Mouse (Mus musculus): ENCODE data around the gene Erf. TPM values are rescaled to one million over a fixed set of nuclear protein-coding genes. Genes with fewer than 3 reads are reported as not detected.

Erf gene
- polyA plus RNA-seq, 1 experiment = 61.8 TPM

- H3K36me3 ChIP-seq (ENCODE audit: control insufficient read depth, insufficient read depth, low read length, poor library complexity, severe bottlenecking) = no peaks in the 10 kb centered on the region
- H3K9me3 ChIP-seq (replicated peaks; ENCODE audit: control insufficient read depth, insufficient read depth, low read length, poor library complexity, severe bottlenecking) = no peaks in the 10 kb centered on the region
- H3K4me1 ChIP-seq (ENCODE audit: control insufficient read depth, insufficient read depth, low read length) = peaks cover 4% of the 10 kb centered on the region
- H3K4me3 ChIP-seq (ENCODE audit: low read depth, low read length) = no peak overlapping the region
- TF ChIP-seq CTCF (IDR thresholded peaks at IDR 0.05; ENCODE audit: low read depth, low read length) = no peak
- TF ChIP-seq EP300 (IDR thresholded peaks at IDR 0.05; ENCODE audit: insufficient read depth, low read depth, low read length) = no peak
- no peak for TF ChIP-seq POLR2A (IDR thresholded peaks at IDR 0.05; ENCODE audit: insufficient read depth, low read length)
- no peak overlapping the region for H3K27ac ChIP-seq (ENCODE audit: insufficient read depth, low read length)
- peak overlapping the region; percentile 82; the same call in 1 of the 2 replicates for H3K9ac ChIP-seq (ENCODE audit: low read depth, poor library complexity, severe bottlenecking)
- H3K27me3 ChIP-seq (ENCODE audit: control insufficient read depth, insufficient read depth, low read length, poor library complexity, severe bottlenecking) = no peaks in the 10 kb centered on the region
Observed at GRCm38 (mm10) chr7:25269545-25270271, 19.1 kb upstream of the Erf start.

GRCm38 (mm10) chr7:25269029-25269428 lies 18.5 kb upstream of the Erf start:
- Histone ChIP-seq H3K27me3 (ENCODE audit: control insufficient read depth, insufficient read depth, low read length, poor library complexity, severe bottlenecking) (no peaks in the 10 kb centered on the region), H3K4me3 (ENCODE audit: low read depth, low read length) (peak overlapping the region; percentile 78), H3K9me3 (replicated peaks; ENCODE audit: control insufficient read depth, insufficient read depth, low read length, poor library complexity, severe bottlenecking) (no peaks in the 10 kb centered on the region), H3K9ac (ENCODE audit: low read depth, poor library complexity, severe bottlenecking) (peak overlapping the region; percentile 82), H3K4me1 (ENCODE audit: control insufficient read depth, insufficient read depth, low read length) (peaks cover 4% of the 10 kb centered on the region), H3K27ac (ENCODE audit: insufficient read depth, low read length) (no peak overlapping the region), H3K36me3 (ENCODE audit: control insufficient read depth, insufficient read depth, low read length, poor library complexity, severe bottlenecking) (no peaks in the 10 kb centered on the region)
- TF ChIP-seq CTCF (IDR thresholded peaks at IDR 0.05; ENCODE audit: low read depth, low read length) = no peak
- TF ChIP-seq POLR2A (IDR thresholded peaks at IDR 0.05; ENCODE audit: insufficient read depth, low read length) = no peak
- TF ChIP-seq EP300 (IDR thresholded peaks at IDR 0.05; ENCODE audit: insufficient read depth, low read depth, low read length) = no peak

- peaks cover 4% of the 10 kb centered on the region for H3K4me1 ChIP-seq (ENCODE audit: control insufficient read depth, insufficient read depth, low read length)
- no peaks in the 10 kb centered on the region for H3K27me3 ChIP-seq (ENCODE audit: control insufficient read depth, insufficient read depth, low read length, poor library complexity, severe bottlenecking)
- peak overlapping the region; percentile 10; the same call in 1 of the 2 replicates for H3K27ac ChIP-seq (ENCODE audit: insufficient read depth, low read length)
- no peaks in the 10 kb centered on the region for H3K9me3 ChIP-seq (replicated peaks; ENCODE audit: control insufficient read depth, insufficient read depth, low read length, poor library complexity, severe bottlenecking)
- TF ChIP-seq POLR2A (IDR thresholded peaks at IDR 0.05; ENCODE audit: insufficient read depth, low read length) = no peak
- TF ChIP-seq EP300 (IDR thresholded peaks at IDR 0.05; ENCODE audit: insufficient read depth, low read depth, low read length) = no peak
- no peak for TF ChIP-seq CTCF (IDR thresholded peaks at IDR 0.05; ENCODE audit: low read depth, low read length)
- peak overlapping the region; percentile 78 for H3K4me3 ChIP-seq (ENCODE audit: low read depth, low read length)
- peak overlapping the region; percentile 82 for H3K9ac ChIP-seq (ENCODE audit: low read depth, poor library complexity, severe bottlenecking)
- H3K36me3 ChIP-seq (ENCODE audit: control insufficient read depth, insufficient read depth, low read length, poor library complexity, severe bottlenecking) = no peaks in the 10 kb centered on the region
Observed at GRCm38 (mm10) chr7:25268588-25268987, 18.0 kb upstream of the Erf start.

GRCm38 (mm10) chr7:25267751-25268463 lies 17.3 kb upstream of the Erf start:
- Histone ChIP-seq H3K9me3 (replicated peaks; ENCODE audit: control insufficient read depth, insufficient read depth, low read length, poor library complexity, severe bottlenecking) (no peaks in the 10 kb centered on the region), H3K27me3 (ENCODE audit: control insufficient read depth, insufficient read depth, low read length, poor library complexity, severe bottlenecking) (no peaks in the 10 kb centered on the region), H3K4me3 (ENCODE audit: low read depth, low read length) (peak overlapping the region; percentile 78), H3K9ac (ENCODE audit: low read depth, poor library complexity, severe bottlenecking) (peak overlapping the region; percentile 86), H3K4me1 (ENCODE audit: control insufficient read depth, insufficient read depth, low read length) (peaks cover 4% of the 10 kb centered on the region), H3K36me3 (ENCODE audit: control insufficient read depth, insufficient read depth, low read length, poor library complexity, severe bottlenecking) (no peaks in the 10 kb centered on the region), H3K27ac (ENCODE audit: insufficient read depth, low read length) (peak overlapping the region; percentile 35)
- TF ChIP-seq POLR2A (IDR thresholded peaks at IDR 0.05; ENCODE audit: insufficient read depth, low read length) (no peak), CTCF (IDR thresholded peaks at IDR 0.05; ENCODE audit: low read depth, low read length) (no peak), EP300 (IDR thresholded peaks at IDR 0.05; ENCODE audit: insufficient read depth, low read depth, low read length) (no peak)

GRCm38 (mm10) chr7:25267301-25267750 lies 16.8 kb upstream of the Erf start, which contains the start of gene Cic:
Gene Cic, plus strand, starts transcription at chr7:25267704.
- Histone ChIP-seq H3K4me3 (ENCODE audit: low read depth, low read length) (peak within 1 kb of the TSS; percentile 78), H3K4me1 (ENCODE audit: control insufficient read depth, insufficient read depth, low read length) (peaks cover 4% of the 10 kb centered on the region), H3K9me3 (replicated peaks; ENCODE audit: control insufficient read depth, insufficient read depth, low read length, poor library complexity, severe bottlenecking) (no peaks in the 10 kb centered on the region), H3K27ac (ENCODE audit: insufficient read depth, low read length) (peak within 1 kb of the TSS; percentile 70), H3K9ac (ENCODE audit: low read depth, poor library complexity, severe bottlenecking) (peak within 1 kb of the TSS; percentile 86), H3K36me3 (ENCODE audit: control insufficient read depth, insufficient read depth, low read length, poor library complexity, severe bottlenecking) (no peaks in the 10 kb centered on the region), H3K27me3 (ENCODE audit: control insufficient read depth, insufficient read depth, low read length, poor library complexity, severe bottlenecking) (no peaks in the 10 kb centered on the region)
- TF ChIP-seq POLR2A (IDR thresholded peaks at IDR 0.05; ENCODE audit: insufficient read depth, low read length) = peak; percentile 97
- 0 out of 2 replicates have a peak, but pooled peaks have one; percentile 18 for TF ChIP-seq EP300 (IDR thresholded peaks at IDR 0.05; ENCODE audit: insufficient read depth, low read depth, low read length)
- TF ChIP-seq CTCF (IDR thresholded peaks at IDR 0.05; ENCODE audit: low read depth, low read length) = no peak
